ENCODE assay signal across 25 mouse cellular contexts in the genomic region with DNA sequence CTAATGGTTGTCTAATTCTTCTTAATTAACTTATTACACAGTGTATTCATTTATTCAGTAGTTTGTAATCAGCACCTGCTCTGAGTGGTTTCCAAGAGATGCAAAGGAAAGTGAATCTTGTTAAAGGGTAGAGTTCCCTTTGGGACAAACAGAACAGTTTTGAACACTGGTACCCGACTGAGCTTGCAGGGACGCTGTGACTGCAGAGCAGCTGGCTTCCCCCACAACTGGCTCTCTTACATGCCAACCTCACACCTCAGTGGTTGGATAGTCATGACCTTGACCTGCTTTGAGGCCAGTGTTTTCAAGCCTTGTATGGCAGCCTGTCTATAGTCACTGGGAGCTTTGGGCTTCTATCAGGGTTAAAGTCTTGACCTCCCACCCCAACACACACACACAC.
"Had no signal": no experiment of that assay in that cellular context is flagged by ENCODE, and none has a peak within 500 bp of the region (broad histone marks: within the 10 kb centered on the region; RNA-seq: fewer than 3 reads in every experiment).

No protein-coding gene starts in this region.

- H3K9ac ChIP-seq: hindbrain, embryonic 13.5 days; hindbrain, embryonic 15.5 days; kidney, embryonic 15.5 days; limb, embryonic 13.5 days; limb, embryonic 15.5 days; liver, embryonic 13.5 days; liver, embryonic 15.5 days had no signal

- H3K27me3 ChIP-seq: hindbrain, embryonic 15.5 days; kidney, embryonic 15.5 days; limb, embryonic 13.5 days; limb, embryonic 15.5 days; liver, embryonic 13.5 days; liver, embryonic 15.5 days had no signal

- H3K4me2 ChIP-seq: heart, embryonic 11.5 days; hindbrain, embryonic 13.5 days; hindbrain, embryonic 15.5 days; kidney, embryonic 15.5 days; limb, embryonic 13.5 days; limb, embryonic 15.5 days; liver, embryonic 11.5 days; liver, embryonic 13.5 days; liver, embryonic 15.5 days had no signal

- DNase-seq: gastrocnemius, postnatal 14 days; gastrocnemius, postnatal 36 days; heart, adult 11 months; heart, postnatal 14 days; heart, postnatal 36 days; kidney, adult 11 months; kidney, adult 2 months; kidney, adult 9 months; kidney, postnatal 14 days; kidney, postnatal 36 days; layer of hippocampus, adult 9-11 months; layer of hippocampus, postnatal 36 days; left cerebral cortex, postnatal 4 days; liver, embryonic 13.5 days had no signal

- H3K36me3 ChIP-seq: hindbrain, embryonic 13.5 days; hindbrain, embryonic 15.5 days; kidney, embryonic 15.5 days; limb, embryonic 13.5 days; limb, embryonic 15.5 days; liver, embryonic 13.5 days; liver, embryonic 15.5 days had no signal

- H3K9me3 ChIP-seq: hindbrain, embryonic 13.5 days; hindbrain, embryonic 15.5 days; kidney, embryonic 15.5 days; limb, embryonic 13.5 days; limb, embryonic 15.5 days; liver, embryonic 13.5 days; liver, embryonic 15.5 days had no signal

- H3K27ac ChIP-seq: hindbrain, embryonic 13.5 days; hindbrain, embryonic 15.5 days; hindbrain, postnatal 0 days; kidney, embryonic 15.5 days; kidney, postnatal 0 days; limb, embryonic 13.5 days; limb, embryonic 15.5 days; liver, embryonic 13.5 days; liver, embryonic 15.5 days had no signal

- H3K4me1 ChIP-seq: hindbrain, embryonic 13.5 days; hindbrain, embryonic 15.5 days; kidney, embryonic 15.5 days; limb, embryonic 13.5 days; limb, embryonic 15.5 days; liver, embryonic 13.5 days; liver, embryonic 15.5 days had no signal

- ATAC-seq: hindbrain, postnatal 0 days; intestine, embryonic 16.5 days had no signal

- H3K4me3 ChIP-seq: hindbrain, embryonic 13.5 days; hindbrain, embryonic 15.5 days; kidney, embryonic 15.5 days; limb, embryonic 13.5 days; limb, embryonic 15.5 days; liver, embryonic 13.5 days; liver, embryonic 15.5 days had no signal
